Mouse (Mus musculus): ENCODE results near the gene Gtf2b. TPM values are rescaled to one million over a fixed set of nuclear protein-coding genes. Genes with fewer than 3 reads are reported as not detected.

Gtf2b gene
- 69.7 and 74.7 TPM in 2 replicates for polyA plus RNA-seq (2015; fragmentation: Nextera tagmentation; extraction: Ambion mirVana)

DNA sequence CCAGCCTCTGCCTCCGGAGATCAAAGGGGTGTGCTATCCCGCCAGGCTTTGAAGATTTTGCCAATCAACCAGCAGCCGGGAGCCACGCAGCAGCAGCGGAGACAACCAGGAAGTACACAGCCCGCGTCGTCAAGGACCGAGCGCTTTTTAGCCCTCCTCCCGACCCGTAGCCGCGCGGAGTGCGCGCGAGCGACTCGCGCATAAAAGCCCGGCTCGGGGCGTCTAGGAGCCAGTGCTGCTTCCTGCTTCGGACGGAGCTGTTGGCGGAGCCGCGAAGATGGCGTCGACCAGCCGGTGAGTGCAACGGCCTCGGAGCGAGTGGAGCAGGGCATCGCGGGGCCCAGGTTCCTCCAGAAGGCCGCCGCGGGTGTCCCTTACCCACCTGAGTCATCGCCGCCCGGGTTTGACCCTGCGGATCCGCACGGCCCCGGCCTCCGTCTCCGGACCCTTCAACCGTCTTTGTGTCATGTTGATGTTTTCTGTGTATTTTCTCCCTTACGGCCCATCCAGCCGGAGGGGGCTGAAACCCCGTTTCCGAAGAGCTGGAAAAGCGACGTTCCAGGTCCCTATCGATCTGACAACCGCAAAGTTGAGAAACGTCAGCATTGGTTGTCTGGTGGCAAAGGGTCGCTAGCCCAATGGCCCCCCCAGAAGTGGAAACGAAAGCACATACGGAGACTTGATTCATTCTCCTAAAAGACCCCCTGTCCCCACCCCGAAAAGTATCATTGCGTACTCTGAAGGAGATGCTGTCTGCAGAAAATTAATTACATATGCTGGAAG, at the start of gene Gtf2b:
Gtf2b (plus strand) TSS at position 51 of the 783 bp plus-strand sequence.
- peak; percentile 100 for ATAC-seq
- Histone ChIP-seq H3K4me2 (replicated peaks) (peak within 1 kb of the TSS; percentile 65), H3K9me3 (no peaks in the 10 kb centered on the region), H3K36me3 (no peaks in the 10 kb centered on the region), H3K9ac (peak within 1 kb of the TSS; percentile 89), H3K4me3 (replicated peaks) (peak within 1 kb of the TSS; percentile 72), H3K4me1 (replicated peaks) (0 out of 2 replicates have a peak, but pooled peaks cover 2% of the 10 kb centered on the region), H3K27me3 (replicated peaks) (no peaks in the 10 kb centered on the region), H3K27ac (peak within 1 kb of the TSS; percentile 79)
- under 1% methylated on average over 64 of the region's 64 CpGs for WGBS

DNA sequence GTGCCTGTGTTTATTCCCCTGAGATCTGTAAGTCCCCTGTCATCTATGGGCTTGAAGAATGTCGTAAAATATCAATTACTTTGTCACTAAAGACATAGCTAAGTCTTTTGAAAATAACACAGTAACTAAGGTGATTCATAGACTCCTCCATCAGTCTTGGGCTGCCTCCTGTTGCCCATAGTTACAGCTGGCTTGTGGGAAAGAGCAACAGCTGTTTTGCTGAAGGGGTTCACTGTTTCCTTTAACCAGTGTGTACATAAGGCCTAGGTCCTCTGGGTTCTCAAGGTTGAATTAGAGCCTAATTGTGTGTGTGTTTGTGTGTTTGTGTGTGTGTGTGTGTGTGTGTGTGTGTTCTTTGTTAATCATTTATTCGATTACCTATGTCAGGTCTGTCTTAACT, 39.4 kb upstream of the Gtf2b start:
- 53% methylated on average over 2 of the region's 2 CpGs for WGBS
- peak; percentile 85 for ATAC-seq
- H3K27ac ChIP-seq = no peak overlapping the region
- no peaks in the 10 kb centered on the region for H3K27me3 ChIP-seq (replicated peaks)
- H3K9ac ChIP-seq = no peak overlapping the region
- H3K4me1 ChIP-seq (replicated peaks) = no peaks in the 10 kb centered on the region
- H3K4me2 ChIP-seq (replicated peaks) = no peak overlapping the region
- 0 out of 2 replicates have a peak, but pooled peaks cover 4% of the 10 kb centered on the region for H3K36me3 ChIP-seq
- no peak overlapping the region for H3K4me3 ChIP-seq (replicated peaks)
- no peaks in the 10 kb centered on the region for H3K9me3 ChIP-seq

DNA sequence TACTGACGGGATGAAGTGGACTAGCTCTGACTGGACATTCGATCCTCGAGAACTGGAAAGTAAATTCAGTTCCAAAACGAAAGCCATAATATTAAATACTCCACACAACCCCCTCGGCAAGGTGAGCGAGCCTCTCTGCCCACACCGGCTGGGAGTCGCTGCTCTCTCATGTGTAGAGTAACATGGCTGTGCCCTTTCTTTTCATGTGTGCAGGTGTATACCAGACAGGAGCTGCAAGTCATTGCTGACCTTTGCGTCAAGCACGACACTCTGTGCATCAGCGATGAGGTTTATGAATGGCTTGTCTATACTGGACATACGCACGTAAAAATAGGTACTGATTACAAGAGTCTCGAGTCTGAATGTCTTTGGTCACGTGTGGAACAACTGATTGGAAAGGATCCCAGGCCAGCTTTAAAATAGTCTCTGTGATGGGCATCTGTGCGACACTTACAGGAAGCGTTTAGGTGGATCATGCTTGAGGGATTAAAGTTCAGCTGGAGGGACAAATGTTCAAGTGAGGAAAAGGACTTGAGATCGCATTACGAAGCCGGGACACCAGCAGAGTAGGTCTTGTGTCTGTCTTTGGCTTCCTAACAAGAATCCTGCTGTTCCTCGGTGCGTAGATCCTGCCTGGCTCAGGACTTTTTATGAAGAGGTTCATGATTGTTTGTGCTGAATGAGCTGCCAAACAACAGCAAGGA, 38.7 kb upstream of the Gtf2b start:
- no peak overlapping the region for H3K9ac ChIP-seq
- H3K27me3 ChIP-seq (replicated peaks) = no peaks in the 10 kb centered on the region
- H3K27ac ChIP-seq = no peak overlapping the region
- no peak overlapping the region for H3K4me3 ChIP-seq (replicated peaks)
- 0 out of 2 replicates have a peak, but pooled peaks cover 4% of the 10 kb centered on the region for H3K36me3 ChIP-seq
- no peak overlapping the region for H3K4me2 ChIP-seq (replicated peaks)
- no peaks in the 10 kb centered on the region for H3K4me1 ChIP-seq (replicated peaks)
- WGBS = 84% methylated on average over 22 of the region's 22 CpGs
- H3K9me3 ChIP-seq = no peaks in the 10 kb centered on the region
- ATAC-seq = peak; percentile 47; the same call in 1 of the 2 replicates

- H3K9ac ChIP-seq = no peak overlapping the region
Measured at GRCm38 (mm10) chr3:142734291-142734690, 30.6 kb upstream of the Gtf2b start.

GRCm38 (mm10) chr3:142740896-142741295, 23.9 kb upstream of the Gtf2b start:
- ATAC-seq = no peak
- Histone ChIP-seq H3K9me3 (no peaks in the 10 kb centered on the region), H3K9ac (no peak overlapping the region), H3K27me3 (replicated peaks) (no peaks in the 10 kb centered on the region), H3K36me3 (no peaks in the 10 kb centered on the region), H3K4me2 (replicated peaks) (no peak overlapping the region), H3K27ac (no peak overlapping the region), H3K4me3 (replicated peaks) (no peak overlapping the region), H3K4me1 (replicated peaks) (no peaks in the 10 kb centered on the region)
- WGBS = 71% methylated on average over 7 of the region's 7 CpGs

More at GRCm38 (mm10) chr3:142734291-142734690, 30.6 kb upstream of the Gtf2b start:
- no peaks in the 10 kb centered on the region for H3K4me1 ChIP-seq (replicated peaks)
- H3K36me3 ChIP-seq = no peaks in the 10 kb centered on the region
- no peak overlapping the region for H3K4me3 ChIP-seq (replicated peaks)
- no peak overlapping the region for H3K4me2 ChIP-seq (replicated peaks)
- 76% methylated on average over 12 of the region's 12 CpGs for WGBS
- H3K27ac ChIP-seq = no peak overlapping the region
- no peak for ATAC-seq
- no peaks in the 10 kb centered on the region for H3K27me3 ChIP-seq (replicated peaks)
- H3K9me3 ChIP-seq = no peaks in the 10 kb centered on the region

DNA sequence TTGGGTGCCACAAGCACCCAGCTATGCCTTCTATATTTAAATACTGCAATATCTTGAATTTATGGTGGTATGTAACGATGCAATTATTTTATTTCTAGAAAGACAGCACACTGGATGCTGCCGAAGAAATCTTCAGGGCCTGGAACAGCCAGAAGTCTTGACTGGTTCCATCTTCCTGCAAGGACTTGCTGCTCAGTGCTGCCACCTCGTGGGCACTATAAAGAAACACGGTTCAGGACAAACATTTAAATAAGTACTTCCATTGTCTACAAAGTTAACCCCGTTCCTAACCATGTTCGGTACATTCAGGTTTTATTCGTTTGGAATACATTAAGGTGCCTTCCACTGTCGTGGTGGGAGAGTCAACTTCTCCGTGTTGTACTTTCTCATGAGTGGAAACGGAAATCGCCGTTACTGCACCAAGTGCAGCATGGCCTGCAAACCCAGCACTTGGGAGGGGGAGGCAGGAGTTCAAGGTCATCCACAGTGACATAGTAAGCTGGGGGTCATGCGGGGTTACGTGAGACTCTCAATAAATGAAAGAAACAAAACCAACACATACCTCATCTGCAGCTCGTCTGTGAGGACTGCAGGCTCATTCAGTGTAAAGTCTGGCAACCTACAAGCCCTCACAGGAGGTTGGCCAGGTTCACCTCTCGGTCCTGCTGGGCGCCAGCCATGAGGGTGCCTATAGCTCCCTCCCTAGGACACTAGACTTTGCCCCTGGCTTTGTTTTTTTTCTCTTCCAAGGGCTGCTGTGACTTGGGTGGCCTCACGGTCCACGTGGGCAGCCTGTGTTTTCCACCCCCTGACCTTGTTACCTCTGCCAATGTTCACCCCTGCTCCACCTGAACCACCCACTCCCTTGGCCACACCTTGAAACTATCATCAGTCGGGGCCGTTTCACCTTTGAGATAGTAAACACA, 20.6 kb upstream of the Gtf2b start:
- H3K9ac ChIP-seq = no peak overlapping the region
- no peaks in the 10 kb centered on the region for H3K36me3 ChIP-seq
- H3K4me3 ChIP-seq (replicated peaks) = no peak overlapping the region
- H3K9me3 ChIP-seq = no peaks in the 10 kb centered on the region
- no peak overlapping the region for H3K27ac ChIP-seq
- WGBS = 57% methylated on average over 21 of the region's 21 CpGs
- peak; percentile 80 for ATAC-seq
- no peaks in the 10 kb centered on the region for H3K4me1 ChIP-seq (replicated peaks)
- H3K4me2 ChIP-seq (replicated peaks) = no peak overlapping the region
- no peaks in the 10 kb centered on the region for H3K27me3 ChIP-seq (replicated peaks)

DNA sequence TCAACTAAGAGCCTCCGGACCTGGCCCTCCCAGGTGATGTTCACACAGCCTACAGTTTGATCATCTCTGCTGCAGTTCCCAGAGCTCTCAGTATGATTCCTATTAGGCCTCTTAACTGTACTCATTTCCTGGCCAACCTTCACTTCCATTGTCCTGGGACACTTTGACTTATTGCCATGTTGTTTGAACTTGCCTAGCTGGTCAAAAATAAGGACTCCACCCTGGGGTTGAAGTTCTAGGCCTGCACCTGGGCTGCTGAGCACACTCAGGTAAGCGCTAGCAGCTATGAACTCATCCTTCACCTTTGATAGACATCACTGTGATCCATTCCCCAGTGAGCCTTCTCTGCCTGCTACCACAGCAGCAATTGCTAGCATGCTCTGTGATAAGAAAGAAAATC, 19.8 kb upstream of the Gtf2b start:
- H3K9me3 ChIP-seq = no peaks in the 10 kb centered on the region
- WGBS = 91% methylated on average over 2 of the region's 2 CpGs
- no peaks in the 10 kb centered on the region for H3K4me1 ChIP-seq (replicated peaks)
- no peaks in the 10 kb centered on the region for H3K36me3 ChIP-seq
- no peak overlapping the region for H3K9ac ChIP-seq
- H3K27ac ChIP-seq = no peak overlapping the region
- no peak overlapping the region for H3K4me2 ChIP-seq (replicated peaks)
- no peak overlapping the region for H3K4me3 ChIP-seq (replicated peaks)
- no peak for ATAC-seq
- no peaks in the 10 kb centered on the region for H3K27me3 ChIP-seq (replicated peaks)

DNA sequence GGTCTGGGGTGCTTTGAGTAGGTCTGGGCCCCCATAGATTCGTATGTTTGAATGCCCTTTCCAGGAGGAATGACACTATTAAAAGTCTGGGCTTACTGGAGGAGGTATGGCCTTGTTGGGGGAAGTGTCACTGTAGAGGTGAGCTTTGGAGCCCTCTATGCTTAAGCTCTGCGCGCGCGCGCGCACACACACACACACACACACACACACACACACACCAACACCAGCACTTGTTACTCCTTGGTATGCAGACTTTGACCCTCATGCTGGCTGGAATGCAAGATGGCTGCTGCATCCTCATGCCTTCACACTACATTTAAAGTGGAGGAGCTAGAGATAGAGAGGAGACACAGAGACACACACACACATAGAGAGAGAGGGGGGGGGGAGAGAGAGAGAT, 17.2 kb upstream of the Gtf2b start:
- ATAC-seq = no peak
- WGBS = 95% methylated on average over 7 of the region's 7 CpGs
- no peak overlapping the region for H3K9ac ChIP-seq
- H3K4me2 ChIP-seq (replicated peaks) = no peak overlapping the region
- H3K4me1 ChIP-seq (replicated peaks) = no peaks in the 10 kb centered on the region
- no peaks in the 10 kb centered on the region for H3K27me3 ChIP-seq (replicated peaks)
- H3K4me3 ChIP-seq (replicated peaks) = no peak overlapping the region
- H3K9me3 ChIP-seq = no peaks in the 10 kb centered on the region
- H3K36me3 ChIP-seq = no peaks in the 10 kb centered on the region
- H3K27ac ChIP-seq = no peak overlapping the region

DNA sequence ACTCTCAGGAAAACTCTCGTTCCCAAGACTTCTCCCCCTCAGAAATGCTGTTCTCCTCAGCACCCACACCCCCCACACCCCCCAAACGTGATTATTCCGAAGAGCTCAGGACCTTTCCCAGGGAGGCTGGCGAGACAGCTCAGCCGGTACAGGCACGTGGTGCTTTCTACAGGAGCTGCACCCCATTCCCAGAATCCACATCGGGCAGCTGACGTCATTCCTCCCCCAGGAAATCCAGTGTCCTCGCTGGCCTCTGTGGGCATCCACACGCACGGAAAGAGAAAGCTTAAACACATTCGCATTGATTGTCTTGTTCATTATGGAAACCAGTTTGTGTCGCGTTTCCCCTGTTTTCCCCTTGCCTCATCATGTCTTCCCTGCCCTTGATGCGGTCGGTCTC, 15.7 kb upstream of the Gtf2b start:
- Histone ChIP-seq H3K4me3 (replicated peaks) (no peak overlapping the region), H3K27ac (no peak overlapping the region), H3K27me3 (replicated peaks) (no peaks in the 10 kb centered on the region), H3K9me3 (no peaks in the 10 kb centered on the region), H3K36me3 (no peaks in the 10 kb centered on the region), H3K4me1 (replicated peaks) (no peaks in the 10 kb centered on the region), H3K4me2 (replicated peaks) (no peak overlapping the region), H3K9ac (no peak overlapping the region)
- no peak for ATAC-seq
- WGBS = 85% methylated on average over 16 of the region's 16 CpGs

GRCm38 (mm10) chr3:142755132-142755867, 9.5 kb upstream of the Gtf2b start:
- H3K27me3 ChIP-seq (replicated peaks) = no peaks in the 10 kb centered on the region
- H3K4me3 ChIP-seq (replicated peaks) = no peak overlapping the region
- H3K36me3 ChIP-seq = no peaks in the 10 kb centered on the region
- H3K4me2 ChIP-seq (replicated peaks) = no peak overlapping the region
- H3K4me1 ChIP-seq (replicated peaks) = no peaks in the 10 kb centered on the region
- H3K27ac ChIP-seq = no peak overlapping the region
- ATAC-seq = no peak
- 85% methylated on average over 18 of the region's 18 CpGs for WGBS
- H3K9ac ChIP-seq = no peak overlapping the region
- H3K9me3 ChIP-seq = no peaks in the 10 kb centered on the region

DNA sequence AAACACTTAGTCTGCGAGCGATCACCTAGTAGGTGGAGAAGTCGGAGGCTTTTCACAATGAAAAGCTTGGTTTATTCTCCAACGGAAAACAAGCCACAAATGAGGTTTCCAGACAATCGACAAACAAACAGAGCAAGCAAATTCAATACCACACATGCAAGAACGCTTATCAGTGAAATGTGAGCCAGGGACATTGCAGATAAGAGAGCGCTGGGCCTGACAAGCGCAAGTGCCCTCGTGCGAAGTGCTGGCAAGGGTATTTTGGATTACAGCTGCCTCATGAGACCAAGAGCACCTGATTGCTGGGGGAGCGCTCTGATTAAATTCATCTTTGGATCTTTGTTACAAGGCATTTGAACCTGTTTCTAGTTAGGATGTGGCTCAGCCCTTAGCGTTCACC, 7.0 kb upstream of the Gtf2b start:
- Histone ChIP-seq H3K27me3 (replicated peaks) (no peaks in the 10 kb centered on the region), H3K9me3 (no peaks in the 10 kb centered on the region), H3K27ac (no peak overlapping the region), H3K4me2 (replicated peaks) (no peak overlapping the region), H3K4me3 (replicated peaks) (no peak overlapping the region), H3K4me1 (replicated peaks) (no peaks in the 10 kb centered on the region), H3K9ac (no peak overlapping the region), H3K36me3 (no peaks in the 10 kb centered on the region)
- 40% methylated on average over 12 of the region's 12 CpGs for WGBS
- peak; percentile 56 for ATAC-seq

Measured in intestine, embryonic 15.5 days (tissue).